Mouse (Mus musculus) MEL (cell line): ENCODE measurements around the gene Plcb1. TPM values are rescaled to one million over a fixed set of nuclear protein-coding genes. Genes with fewer than 3 reads are reported as not detected.

Experiments
- DNase-seq: peaks from one replicate; pipeline ENCODE4 v3.0.0; 2011; ENCODE audit warnings: low read depth, low spot score
- H3K27ac ChIP-seq: 2 replicates; pipeline ENCODE4 v1.5.1; 2012; ENCODE audit warnings: low read depth, mild to moderate bottlenecking, control low read depth, low read length, moderate library complexity; ENCODE audit not compliant: control insufficient read depth
- H3K27me3 ChIP-seq, 2 experiments: fragments of 150-350 bp in 1 of 2; sonication (generic) in 1 of 2; 2 replicates each; pipeline ENCODE4 v1.6.1; 2012; ENCODE audit warnings: low read length in 2 of 2, mild to moderate bottlenecking in 2 of 2, improper control_type of control experiment in 1 of 2, moderate library complexity in 1 of 2; ENCODE audit not compliant: insufficient read depth in 2 of 2, control insufficient read depth in 1 of 2
- H3K36me3 ChIP-seq, 2 experiments: 2 replicates each; pipeline ENCODE4 v1.6.1; 2012 to 2014; ENCODE audit warnings: low read length in 2 of 2, improper control_type of control experiment in 1 of 2, inconsistent platforms in 1 of 2, mild to moderate bottlenecking in 1 of 2; ENCODE audit not compliant: insufficient read depth in 2 of 2, control insufficient read depth in 1 of 2
- H3K4me1 ChIP-seq, 2 experiments: fragments of 150-350 bp in 1 of 2; sonication (generic) in 1 of 2; 2 replicates each; pipeline ENCODE4 v1.6.1; 2012; ENCODE audit warnings: low read length in 2 of 2, improper control_type of control experiment in 1 of 2, mild to moderate bottlenecking in 1 of 2; ENCODE audit not compliant: insufficient read depth in 2 of 2, control insufficient read depth in 1 of 2
- H3K4me3 ChIP-seq, 2 experiments: fragments of 150-350 bp in 1 of 2; sonication (generic) in 1 of 2; 2 replicates each; pipeline ENCODE4 v1.5.1; 2012; ENCODE audit warnings: low read depth in 2 of 2, low read length in 2 of 2, mild to moderate bottlenecking in 2 of 2, moderate library complexity in 2 of 2, control low read depth in 1 of 2, improper control_type of control experiment in 1 of 2; ENCODE audit not compliant: control insufficient read depth in 1 of 2, insufficient read depth in 1 of 2
- H3K79me2 ChIP-seq: 2 replicates; pipeline ENCODE4 v1.6.1; 2012; ENCODE audit warnings: mild to moderate bottlenecking, low read length, moderate library complexity; ENCODE audit not compliant: control insufficient read depth, poor library complexity, insufficient read depth
- H3K9ac ChIP-seq: 2 replicates; pipeline ENCODE4 v1.6.1; 2012; ENCODE audit warnings: low read depth, mild to moderate bottlenecking, control low read depth, low read length, moderate library complexity; ENCODE audit not compliant: control insufficient read depth, poor library complexity, severe bottlenecking
- H3K9me3 ChIP-seq: fragments of 150-350 bp; sonication (generic); replicated peaks from 2 replicates; pipeline ENCODE4 v1.6.1; 2012; ENCODE audit warnings: mild to moderate bottlenecking, low read length, improper control_type of control experiment, moderate library complexity; ENCODE audit not compliant: insufficient read depth
- BHLHE40 ChIP-seq: IDR thresholded peaks from 2 replicates; pipeline ENCODE4 v1.6.1; 2012; ENCODE audit warnings: low read depth, mild to moderate bottlenecking, inconsistent platforms, low read length, improper control_type of control experiment, borderline replicate concordance
- CHD1 ChIP-seq: IDR thresholded peaks from 2 replicates; pipeline ENCODE4 v1.6.1; 2012; ENCODE audit warnings: low read depth, mild to moderate bottlenecking, inconsistent platforms, low read length, improper control_type of control experiment
- CHD2 ChIP-seq: IDR thresholded peaks from 2 replicates; pipeline ENCODE4 v1.6.1; 2011; ENCODE audit warnings: low read length, improper control_type of control experiment
- CTCF ChIP-seq, 3 experiments: IDR thresholded peaks in 2 of 3; conservative IDR thresholded peaks in 1 of 3; 2 replicates each; pipeline ENCODE4 v1.5.1; 2011 to 2012; ENCODE audit warnings: low read length in 3 of 3, low read depth in 2 of 3, mild to moderate bottlenecking in 2 of 3, improper control_type of control experiment in 1 of 3, inconsistent platforms in 1 of 3, mixed read lengths in 1 of 3, moderate library complexity in 1 of 3; ENCODE audit not compliant: control insufficient read depth in 1 of 3, insufficient read depth in 1 of 3, poor library complexity in 1 of 3, severe bottlenecking in 1 of 3
- E2F4 ChIP-seq: IDR thresholded peaks from 2 replicates; pipeline ENCODE4 v1.6.1; 2011; ENCODE audit warnings: low read depth, low read length, improper control_type of control experiment, borderline replicate concordance
- ELF1 ChIP-seq: IDR thresholded peaks from 2 replicates; pipeline ENCODE4 v1.6.1; 2014; ENCODE audit warnings: low read depth, mild to moderate bottlenecking, inconsistent platforms, low read length, improper control_type of control experiment, moderate library complexity
- EP300 ChIP-seq, 2 experiments: IDR thresholded peaks; 2 replicates each; pipeline ENCODE4 v1.6.1; 2011; ENCODE audit warnings: improper control_type of control experiment in 2 of 2, low read length in 2 of 2, low read depth in 1 of 2, mild to moderate bottlenecking in 1 of 2
- ETS1 ChIP-seq: IDR thresholded peaks from 2 replicates; pipeline ENCODE4 v1.6.1; 2012; ENCODE audit warnings: low read depth, mild to moderate bottlenecking, inconsistent platforms, low read length, improper control_type of control experiment, moderate library complexity
- GABPA ChIP-seq: IDR thresholded peaks from 2 replicates; pipeline ENCODE4 v1.6.1; 2012; ENCODE audit warnings: low read depth, mild to moderate bottlenecking, inconsistent platforms, low read length, improper control_type of control experiment, moderate library complexity
- GATA1 ChIP-seq: IDR thresholded peaks from 2 replicates; pipeline ENCODE4 v1.6.1; 2011; ENCODE audit warnings: low read depth, low read length, improper control_type of control experiment
- HCFC1 ChIP-seq: IDR thresholded peaks from 2 replicates; pipeline ENCODE4 v1.6.1; 2012; ENCODE audit warnings: low read depth, mild to moderate bottlenecking, inconsistent platforms, low read length, improper control_type of control experiment, moderate library complexity
- JUND ChIP-seq: IDR thresholded peaks from 2 replicates; pipeline ENCODE4 v1.6.1; 2011; ENCODE audit warnings: low read depth, mild to moderate bottlenecking, improper control_type of control experiment, low read length
- KAT2A ChIP-seq: conservative IDR thresholded peaks from 2 replicates; pipeline ENCODE4 v1.6.1; 2012; ENCODE audit warnings: low read depth, low read length, improper control_type of control experiment, inconsistent platforms
- MAFK ChIP-seq: IDR thresholded peaks from 2 replicates; pipeline ENCODE4 v1.6.1; 2011; ENCODE audit warnings: low read depth, mild to moderate bottlenecking, low read length, improper control_type of control experiment, borderline replicate concordance
- MAX ChIP-seq: IDR thresholded peaks from 2 replicates; pipeline ENCODE4 v1.6.1; 2011; ENCODE audit warnings: low read length, improper control_type of control experiment
- MAZ ChIP-seq: IDR thresholded peaks from 2 replicates; pipeline ENCODE4 v1.6.1; 2012; ENCODE audit warnings: low read depth, mild to moderate bottlenecking, inconsistent platforms, low read length, improper control_type of control experiment
- MEF2A ChIP-seq: IDR thresholded peaks from 2 replicates; pipeline ENCODE4 v1.6.1; 2014; ENCODE audit warnings: low read depth, mild to moderate bottlenecking, inconsistent platforms, low read length, improper control_type of control experiment; ENCODE audit not compliant: poor library complexity, insufficient replicate concordance, severe bottlenecking; ENCODE audit errors: extremely low read depth
- MXI1 ChIP-seq: IDR thresholded peaks from 2 replicates; pipeline ENCODE4 v1.6.1; 2011; ENCODE audit warnings: mild to moderate bottlenecking, low read depth, low read length, improper control_type of control experiment
- MYB ChIP-seq: IDR thresholded peaks from 2 replicates; pipeline ENCODE4 v1.6.1; 2011; ENCODE audit warnings: mild to moderate bottlenecking, low read depth, low read length, improper control_type of control experiment
- MYC ChIP-seq: IDR thresholded peaks from 2 replicates; pipeline ENCODE4 v1.6.1; 2011; ENCODE audit warnings: low read depth, mild to moderate bottlenecking, low read length, improper control_type of control experiment, moderate library complexity
- NELFE ChIP-seq: IDR thresholded peaks from 2 replicates; pipeline ENCODE4 v1.6.1; 2011; ENCODE audit warnings: low read depth, low read length, improper control_type of control experiment
- NRF1 ChIP-seq: IDR thresholded peaks from 2 replicates; pipeline ENCODE4 v1.6.1; 2014; ENCODE audit warnings: low read depth, mild to moderate bottlenecking, inconsistent platforms, low read length, improper control_type of control experiment, moderate library complexity; ENCODE audit not compliant: poor library complexity, insufficient read depth, severe bottlenecking
- POLR2A ChIP-seq, 2 experiments: IDR thresholded peaks; 2 replicates each; pipeline ENCODE4 v1.6.1; 2011 to 2012; ENCODE audit warnings: low read length in 2 of 2, mild to moderate bottlenecking in 2 of 2, control low read depth in 1 of 2, improper control_type of control experiment in 1 of 2, low read depth in 1 of 2, moderate library complexity in 1 of 2; ENCODE audit not compliant: control insufficient read depth in 1 of 2, insufficient read depth in 1 of 2, poor library complexity in 1 of 2
- POLR2AphosphoS2 ChIP-seq: IDR thresholded peaks from 2 replicates; pipeline ENCODE4 v1.6.1; 2011; ENCODE audit warnings: low read length, improper control_type of control experiment
- POLR2AphosphoS5 ChIP-seq: IDR thresholded peaks from 2 replicates; pipeline ENCODE4 v1.6.1; 2012; ENCODE audit warnings: low read depth, borderline replicate concordance, mild to moderate bottlenecking, inconsistent platforms, low read length, moderate library complexity, mixed read lengths
- RAD21 ChIP-seq: IDR thresholded peaks from 2 replicates; pipeline ENCODE4 v1.6.1; 2011; ENCODE audit warnings: mild to moderate bottlenecking, low read depth, low read length, improper control_type of control experiment
- RCOR1 ChIP-seq: IDR thresholded peaks from 2 replicates; pipeline ENCODE4 v1.6.1; 2012; ENCODE audit warnings: low read depth, mild to moderate bottlenecking, inconsistent platforms, low read length, improper control_type of control experiment
- SIN3A ChIP-seq: IDR thresholded peaks from 2 replicates; pipeline ENCODE4 v1.6.1; 2012; ENCODE audit warnings: low read length, improper control_type of control experiment, inconsistent platforms
- SMC3 ChIP-seq: IDR thresholded peaks from 2 replicates; pipeline ENCODE4 v1.6.1; 2011; ENCODE audit warnings: low read depth, low read length, improper control_type of control experiment
- TAL1 ChIP-seq: IDR thresholded peaks from 2 replicates; pipeline ENCODE4 v1.6.1; 2012; ENCODE audit warnings: mild to moderate bottlenecking, inconsistent platforms, low read length, moderate library complexity, mixed read lengths
- TBP ChIP-seq: IDR thresholded peaks from 2 replicates; pipeline ENCODE4 v1.8.0; 2011; ENCODE audit warnings: low read depth, low read length, improper control_type of control experiment
- TCF12 ChIP-seq: IDR thresholded peaks from 2 replicates; pipeline ENCODE4 v1.6.1; 2014; ENCODE audit warnings: low read depth, mild to moderate bottlenecking, inconsistent platforms, low read length, improper control_type of control experiment, moderate library complexity
- UBTF ChIP-seq: IDR thresholded peaks from 2 replicates; pipeline ENCODE4 v1.6.1; 2012; ENCODE audit warnings: low read depth, mild to moderate bottlenecking, inconsistent platforms, low read length, improper control_type of control experiment, moderate library complexity, borderline replicate concordance; ENCODE audit not compliant: insufficient read depth
- USF1 ChIP-seq: IDR thresholded peaks from 2 replicates; pipeline ENCODE4 v1.6.1; 2014; ENCODE audit warnings: low read depth, mild to moderate bottlenecking, inconsistent platforms, low read length, improper control_type of control experiment, moderate library complexity
- USF2 ChIP-seq, 2 experiments: IDR thresholded peaks; 2 replicates each; pipeline ENCODE4 v1.6.1; 2011 to 2012; ENCODE audit warnings: improper control_type of control experiment in 2 of 2, low read length in 2 of 2, borderline replicate concordance in 1 of 2, inconsistent platforms in 1 of 2, low read depth in 1 of 2, mild to moderate bottlenecking in 1 of 2; ENCODE audit not compliant: insufficient read depth in 1 of 2
- ZC3H11A ChIP-seq: IDR thresholded peaks from 2 replicates; pipeline ENCODE4 v1.6.1; 2012; ENCODE audit warnings: low read depth, mild to moderate bottlenecking, inconsistent platforms, low read length, improper control_type of control experiment
- ZKSCAN1 ChIP-seq: IDR thresholded peaks from 2 replicates; pipeline ENCODE4 v1.6.1; 2012; ENCODE audit warnings: low read depth, mild to moderate bottlenecking, inconsistent platforms, low read length, improper control_type of control experiment, moderate library complexity
- ZNF384 ChIP-seq: IDR thresholded peaks from 2 replicates; pipeline ENCODE4 v1.6.1; 2012; ENCODE audit warnings: low read depth, mild to moderate bottlenecking, inconsistent platforms, low read length, improper control_type of control experiment
- polyA plus RNA-seq, 2 experiments: library from polyadenylated mRNA; stranded (reverse) in 1 of 2; unstranded in 1 of 2; fragments of >175 nt in 1 of 2; fragments of >200 nt in 1 of 2; gene quantifications; 2 replicates each; pipeline versions ENCODE4 v1.2.1 to v1.2.4; 2012; ENCODE audit warnings: low replicate concordance in 2 of 2, low read depth in 1 of 2; ENCODE audit not compliant: insufficient read length in 2 of 2, insufficient read depth in 1 of 2, missing spikeins in 1 of 2
- total RNA-seq: library from RNA; depleted of rRNA; stranded (reverse); fragments of 300-350 nt; gene quantifications from 2 replicates; pipeline ENCODE4 v1.2.3, GENCODE M21; 2012

Plcb1 gene
- total and polyA plus RNA-seq, 3 experiments, result not detected

GRCm38 (mm10) chr2:134756086-134756485, 29.8 kb upstream of the Plcb1 start:
- H3K9ac ChIP-seq, result no peak overlapping the region
- H3K9me3 ChIP-seq, result no peaks in the 10 kb centered on the region
- peaks cover 0 to 8% of the 10 kb centered on the region in 2 experiments; a peak in 2 of 4 replicates for H3K36me3 ChIP-seq
- H3K79me2 ChIP-seq, result no peaks in the 10 kb centered on the region
- DNase-seq, result peak; percentile 17
- H3K27me3 ChIP-seq, result no peaks in the 10 kb centered on the region
- H3K27ac ChIP-seq, result peak overlapping the region; percentile 10; the same call in 1 of the 2 replicates
- peaks cover 3 to 14% of the 10 kb centered on the region in 2 experiments; a peak in 3 of 4 replicates for H3K4me1 ChIP-seq
- H3K4me3 ChIP-seq, result no peak overlapping the region
- TF ChIP-seq MXI1 (no peak), TBP (no peak), ETS1 (peak; percentile 79), GATA1 (peak; percentile 69), NRF1 (no peak), JUND (no peak), ELF1 (no peak), USF1 (no peak), USF2 (IDR thresholded peaks at IDR 0.05; ENCODE audit: borderline replicate concordance in 1 of 2, insufficient read depth in 1 of 2, low read depth in 1 of 2, low read length in 2 of 2) (no peak), POLR2AphosphoS2 (no peak), POLR2A (IDR thresholded peaks at IDR 0.05; ENCODE audit: control insufficient read depth in 1 of 2, insufficient read depth in 1 of 2, low read depth in 1 of 2, low read length in 2 of 2, poor library complexity in 1 of 2) (no peak), SMC3 (no peak), SIN3A (peak; percentile 32; the same call in 1 of the 2 replicates), CHD2 (no peak), KAT2A (0 out of 2 replicates have a peak, but pooled peaks have one; percentile 18), UBTF (no peak), ZNF384 (no peak), MAFK (no peak), CHD1 (no peak), TCF12 (peak; percentile 89), RCOR1 (peak; percentile 62; the same call in 1 of the 2 replicates), EP300 (IDR thresholded peaks at IDR 0.05; ENCODE audit: low read depth in 1 of 2, low read length in 2 of 2) (peak; percentile 83 to 89), HCFC1 (no peak), MAZ (no peak), ZKSCAN1 (no peak), ZC3H11A (no peak), MYB (no peak), CTCF (IDR thresholded peaks at IDR 0.05 in 2 of 3, conservative IDR thresholded peaks at IDR 0.05 in 1 of 3; ENCODE audit: control insufficient read depth in 1 of 3, insufficient read depth in 1 of 3, low read depth in 2 of 3, low read length in 3 of 3, poor library complexity in 1 of 3, severe bottlenecking in 1 of 3) (no peak), BHLHE40 (no peak), POLR2AphosphoS5 (no peak), E2F4 (no peak), MYC (no peak), NELFE (no peak), MEF2A (peak; percentile 47; the same call in 1 of the 2 replicates), MAX (no peak), GABPA (no peak), TAL1 (no peak), RAD21 (no peak)
